Mouse (Mus musculus) cerebellum, adult 11-12 months (tissue): ENCODE results near the gene Axin2.

Experiments
- DNase-seq: peaks from one replicate; pipeline ENCODE4 v3.0.0; 2022

Axin2 gene

GRCm38 (mm10) chr11:108981012-108981411 is 60.9 kb downstream of the Axin2 start:
- DNase-seq: no peak

GRCm38 (mm10) chr11:108983409-108984064 is 63.4 kb downstream of the Axin2 start:
- no peak for DNase-seq

- no peak for DNase-seq
Observed at GRCm38 (mm10) chr11:108984711-108985419, 64.7 kb downstream of the Axin2 start.

- DNase-seq: no peak
Observed at GRCm38 (mm10) chr11:108985836-108986235, 65.7 kb downstream of the Axin2 start.

- no peak for DNase-seq
Observed at GRCm38 (mm10) chr11:108987226-108987625, 67.1 kb downstream of the Axin2 start.

- DNase-seq: no peak
Observed at GRCm38 (mm10) chr11:108987705-108988104, 67.6 kb downstream of the Axin2 start.

- DNase-seq: no peak
Observed at GRCm38 (mm10) chr11:108988258-108988657, 68.1 kb downstream of the Axin2 start.

- DNase-seq: no peak
Observed at GRCm38 (mm10) chr11:108989940-108990339, 69.8 kb downstream of the Axin2 start.

- no peak for DNase-seq
Observed at GRCm38 (mm10) chr11:108993414-108993813, 73.3 kb downstream of the Axin2 start.

- no peak for DNase-seq
Observed at GRCm38 (mm10) chr11:108995196-108995989, 75.2 kb downstream of the Axin2 start.

- DNase-seq: no peak
Observed at GRCm38 (mm10) chr11:108995990-108996533, 75.9 kb downstream of the Axin2 start.

GRCm38 (mm10) chr11:108997816-108998215 is 77.7 kb downstream of the Axin2 start:
- no peak for DNase-seq
